Mouse (Mus musculus): ENCODE results near the gene Tcerg1l. TPM values are rescaled to one million over a fixed set of nuclear protein-coding genes. Genes with fewer than 3 reads are reported as not detected.

Gene Tcerg1l
- total RNA-seq, 2 experiments from 2014 or later, result 9.7 to 11.4 TPM

GRCm38 (mm10) chr7:138184197-138184596 is 213.3 kb downstream of the Tcerg1l start:
- no peak overlapping the region for H3K27ac ChIP-seq
- no peak overlapping the region for H3K4me3 ChIP-seq
- no peak for DNase-seq (ENCODE audit: low spot score in 2 of 2)
- no peak for TF ChIP-seq CTCF (conservative IDR thresholded peaks at IDR 0.05)

DNA sequence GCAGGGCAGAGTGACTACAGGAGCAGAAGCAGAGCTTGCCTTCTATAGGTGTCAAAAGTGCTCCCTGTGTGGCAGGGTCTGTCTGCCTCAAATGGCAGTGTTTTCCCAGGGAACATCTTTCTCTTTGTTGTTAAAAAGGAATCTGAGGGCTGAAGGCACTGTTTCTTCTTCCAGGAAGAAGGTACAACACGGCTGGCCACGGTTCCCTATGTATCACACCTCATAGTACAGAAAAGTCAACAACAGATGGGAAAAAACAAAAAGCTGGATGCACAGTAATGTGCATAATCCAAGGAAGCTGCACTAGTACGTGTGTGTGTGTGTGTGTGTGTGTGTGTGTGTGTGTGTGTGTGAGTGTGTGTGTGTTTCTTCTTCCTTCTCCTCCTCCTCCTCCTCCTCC is 215.3 kb downstream of the Tcerg1l start:
- no peak for DNase-seq (ENCODE audit: low spot score in 2 of 2)
- TF ChIP-seq CTCF (conservative IDR thresholded peaks at IDR 0.05), result no peak
- no peak overlapping the region for H3K4me3 ChIP-seq
- H3K27ac ChIP-seq, result no peak overlapping the region

- TF ChIP-seq CTCF (conservative IDR thresholded peaks at IDR 0.05), result no peak
- Histone ChIP-seq H3K27ac (no peak overlapping the region), H3K4me3 (no peak overlapping the region)
- DNase-seq (ENCODE audit: low spot score in 2 of 2), result no peak
Measured at GRCm38 (mm10) chr7:138178617-138179016, 218.9 kb downstream of the Tcerg1l start.

DNA sequence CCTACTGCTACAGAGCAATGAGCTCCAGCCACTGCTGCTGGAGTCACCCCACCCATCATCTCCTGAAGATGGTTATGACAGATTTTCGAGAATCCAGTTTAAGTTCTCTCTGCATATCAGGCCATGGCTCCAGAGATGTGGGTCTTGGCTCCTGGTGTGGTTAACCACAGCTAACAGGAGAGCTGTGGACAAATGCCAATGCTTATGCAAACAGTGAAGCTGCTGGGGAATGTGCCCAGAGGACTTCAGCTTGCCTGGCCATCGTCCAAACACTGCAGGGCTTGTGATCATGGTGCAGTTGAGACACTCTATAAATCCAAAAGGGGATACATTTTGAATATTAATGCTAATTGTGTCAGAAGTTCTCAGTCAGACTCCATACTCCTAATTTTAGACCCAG is 221.5 kb downstream of the Tcerg1l start:
- H3K27ac ChIP-seq, result no peak overlapping the region
- peak in 1 of 2 experiments; percentile 35 for DNase-seq (ENCODE audit: low spot score in 2 of 2)
- TF ChIP-seq CTCF (conservative IDR thresholded peaks at IDR 0.05), result no peak
- H3K4me3 ChIP-seq, result no peak overlapping the region

GRCm38 (mm10) chr7:138170389-138170788 is 227.1 kb downstream of the Tcerg1l start:
- no peak for DNase-seq (ENCODE audit: low spot score in 2 of 2)
- no peak overlapping the region for H3K4me3 ChIP-seq
- TF ChIP-seq CTCF (conservative IDR thresholded peaks at IDR 0.05), result no peak
- H3K27ac ChIP-seq, result no peak overlapping the region
